Mouse (Mus musculus) heart, embryonic 12.5 days (tissue): ENCODE results near the gene Tyw1. TPM values are rescaled to one million over a fixed set of nuclear protein-coding genes. Genes with fewer than 3 reads are reported as not detected.
"Not testable (repeated sequence)": the region's sequence is repeated elsewhere in the genome, so short reads cannot be mapped to it uniquely, and the experiment has no call there.

Experiments
- ATAC-seq: fragments of 200-750 bp; cut with Nextera tagmentation; 2 replicates; pipeline ENCODE4 v1.8.0; 2017; ENCODE audit warnings: moderate TSS enrichment, moderate library complexity; ENCODE audit not compliant: insufficient number of reproducible peaks, low FRiP score
- H3K27ac ChIP-seq: fragments of 300-500 bp; sonication (generic); 2 replicates; pipeline ENCODE4 v1.5.1; 2016; ENCODE audit warnings: mild to moderate bottlenecking, moderate library complexity; ENCODE audit not compliant: poor library complexity, severe bottlenecking
- H3K27me3 ChIP-seq: fragments of 300-500 bp; sonication (generic); replicated peaks from 2 replicates; pipeline ENCODE4 v1.6.1; 2016; ENCODE audit warnings: mild to moderate bottlenecking, moderate library complexity
- H3K36me3 ChIP-seq: fragments of 300-500 bp; sonication (generic); 2 replicates; pipeline ENCODE4 v1.6.1; 2016; ENCODE audit warnings: mild to moderate bottlenecking, moderate library complexity
- H3K4me1 ChIP-seq: fragments of 300-500 bp; sonication (generic); replicated peaks from 2 replicates; pipeline ENCODE4 v1.6.1; 2016; ENCODE audit warnings: mild to moderate bottlenecking
- H3K4me2 ChIP-seq: fragments of 300-500 bp; sonication (generic); 2 replicates; pipeline ENCODE4 v1.6.1; 2016; ENCODE audit warnings: mild to moderate bottlenecking, moderate library complexity
- H3K4me3 ChIP-seq: fragments of 300-500 bp; sonication (generic); 2 replicates; pipeline ENCODE4 v1.5.1; 2016; ENCODE audit warnings: mild to moderate bottlenecking
- H3K9ac ChIP-seq: fragments of 300-500 bp; sonication (generic); 2 replicates; pipeline ENCODE4 v1.6.1; 2016; ENCODE audit warnings: mild to moderate bottlenecking, moderate library complexity
- H3K9me3 ChIP-seq: fragments of 300-500 bp; sonication (generic); replicated peaks from 2 replicates; pipeline ENCODE4 v1.6.1; 2016; ENCODE audit warnings: mild to moderate bottlenecking, moderate library complexity
- WGBS: fragments of 180-500 bp; shearing (Covaris S2); methylation state at CpG from one replicate; pipeline ENCODE4 v1.1.7; 2016; 5-methylcytosine and 5-hydroxymethylcytosine counted together
- polyA plus RNA-seq: library from polyadenylated mRNA; unstranded; fragments of >200 nt; fragmentation: Nextera tagmentation; extraction: Ambion mirVana; gene quantifications from 2 replicates; pipeline ENCODE4 v1.2.1, GENCODE M21; 2016

Tyw1 gene
- polyA plus RNA-seq, 1 experiment from 2014 or later: 17.7 TPM

GRCm38 (mm10) chr5:130228120-130228519 lies 27.3 kb upstream of the Tyw1 start:
- Histone ChIP-seq H3K36me3 (peaks cover 46% of the 10 kb centered on the region), H3K4me1 (peaks cover 18% of the 10 kb centered on the region), H3K9ac (no peak overlapping the region), H3K4me3 (no peak overlapping the region), H3K9me3 (no peaks in the 10 kb centered on the region), H3K4me2 (no peak overlapping the region), H3K27ac (no peak overlapping the region), H3K27me3 (no peaks in the 10 kb centered on the region)
- ATAC-seq: no peak
- WGBS: 82% methylated on average over 4 of the region's 4 CpGs

- WGBS: 92% methylated on average over 8 of the region's 8 CpGs
- Histone ChIP-seq H3K36me3 (peaks cover 97% of the 10 kb centered on the region), H3K27me3 (no peaks in the 10 kb centered on the region), H3K9ac (no peak overlapping the region), H3K9me3 (no peaks in the 10 kb centered on the region), H3K4me1 (no peaks in the 10 kb centered on the region), H3K4me3 (no peak overlapping the region), H3K27ac (no peak overlapping the region), H3K4me2 (no peak overlapping the region)
- no peak for ATAC-seq
Observed at GRCm38 (mm10) chr5:130236302-130236701, 19.1 kb upstream of the Tyw1 start.

GRCm38 (mm10) chr5:130239236-130239635 lies 16.2 kb upstream of the Tyw1 start:
- WGBS: 87% methylated on average over 7 of the region's 7 CpGs
- H3K4me2 ChIP-seq: no peak overlapping the region
- no peak overlapping the region for H3K27ac ChIP-seq
- ATAC-seq: no peak
- no peaks in the 10 kb centered on the region for H3K4me1 ChIP-seq
- no peak overlapping the region for H3K4me3 ChIP-seq
- H3K9me3 ChIP-seq: no peaks in the 10 kb centered on the region
- no peak overlapping the region for H3K9ac ChIP-seq
- peaks cover 95% of the 10 kb centered on the region for H3K36me3 ChIP-seq
- no peaks in the 10 kb centered on the region for H3K27me3 ChIP-seq

DNA sequence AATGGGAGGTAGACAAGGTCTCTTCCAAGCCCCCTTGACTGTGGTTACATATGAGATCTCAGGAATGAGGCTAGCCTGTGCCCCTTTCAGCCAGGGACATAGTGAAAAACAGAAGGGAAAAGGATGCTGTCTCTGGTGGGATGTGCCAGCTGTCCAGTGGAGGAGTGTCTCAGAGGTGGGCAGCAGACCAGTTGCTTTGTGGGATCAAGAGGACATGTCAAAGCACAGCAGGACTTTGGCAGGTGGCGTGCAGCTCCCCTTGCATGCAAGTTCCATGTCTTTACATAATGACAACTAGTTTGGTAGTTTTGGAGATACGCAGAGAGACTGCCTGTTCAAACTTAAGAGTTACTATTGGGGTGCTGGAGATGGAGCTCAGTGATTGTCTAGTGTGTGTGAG lies 15.6 kb upstream of the Tyw1 start:
- Histone ChIP-seq H3K4me2 (no peak overlapping the region), H3K27ac (no peak overlapping the region), H3K36me3 (peaks cover 95% of the 10 kb centered on the region), H3K4me1 (no peaks in the 10 kb centered on the region), H3K27me3 (no peaks in the 10 kb centered on the region), H3K9me3 (no peaks in the 10 kb centered on the region), H3K4me3 (no peak overlapping the region), H3K9ac (no peak overlapping the region)
- no peak for ATAC-seq
- 92% methylated on average over 2 of the region's 2 CpGs for WGBS

DNA sequence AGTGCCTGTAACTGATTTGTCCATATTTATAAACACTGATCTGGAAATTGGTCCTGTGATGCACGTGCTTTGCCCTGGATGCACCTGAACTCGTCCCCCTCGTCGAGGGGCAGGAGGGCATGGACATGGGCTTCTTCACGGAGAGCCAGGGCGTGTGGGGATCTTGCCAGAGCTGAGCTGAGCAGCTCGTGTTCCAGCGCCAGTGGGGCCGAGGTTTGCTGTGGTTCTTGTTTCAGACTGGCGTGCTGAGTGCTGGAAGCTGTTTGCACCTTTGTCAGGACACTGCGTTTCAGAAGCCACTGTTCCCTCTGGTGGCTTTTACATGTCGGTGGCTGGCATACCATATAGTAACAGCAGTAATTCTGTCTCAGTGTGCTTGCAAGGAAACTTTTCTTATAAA lies 14.0 kb upstream of the Tyw1 start:
- H3K9me3 ChIP-seq: no peaks in the 10 kb centered on the region
- H3K4me3 ChIP-seq: no peak overlapping the region
- H3K36me3 ChIP-seq: peaks cover 95% of the 10 kb centered on the region
- H3K4me2 ChIP-seq: no peak overlapping the region
- H3K27ac ChIP-seq: no peak overlapping the region
- H3K27me3 ChIP-seq: no peaks in the 10 kb centered on the region
- WGBS: 87% methylated on average over 12 of the region's 12 CpGs
- no peaks in the 10 kb centered on the region for H3K4me1 ChIP-seq
- no peak for ATAC-seq
- H3K9ac ChIP-seq: no peak overlapping the region

DNA sequence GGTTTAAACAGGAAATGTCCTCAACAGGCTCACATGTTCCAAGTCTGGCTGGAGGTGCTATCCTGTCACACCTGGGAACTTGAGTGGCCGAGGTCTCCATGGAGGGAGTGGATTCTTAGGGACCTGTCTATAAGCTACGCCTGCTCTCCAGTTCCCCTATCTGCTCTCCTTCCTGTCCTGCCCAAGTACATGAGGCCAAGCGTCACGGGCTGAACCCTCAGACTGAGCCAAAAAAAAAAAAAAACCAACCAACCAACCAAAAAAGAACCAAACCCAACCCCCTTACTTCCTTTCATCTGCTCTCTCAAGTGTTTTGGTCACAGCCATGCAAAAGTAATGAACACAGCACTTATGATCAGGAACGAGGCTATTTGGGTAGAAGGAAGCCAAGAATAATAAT lies 7.6 kb upstream of the Tyw1 start:
- Histone ChIP-seq H3K27me3 (no peaks in the 10 kb centered on the region), H3K4me3 (no peak overlapping the region), H3K27ac (no peak overlapping the region), H3K4me1 (no peaks in the 10 kb centered on the region), H3K4me2 (no peak overlapping the region), H3K9ac (no peak overlapping the region), H3K36me3 (peaks cover 95% of the 10 kb centered on the region), H3K9me3 (no peaks in the 10 kb centered on the region)
- 70% methylated on average over 5 of the region's 5 CpGs for WGBS
- ATAC-seq: no peak

- Histone ChIP-seq H3K27me3 (no peaks in the 10 kb centered on the region), H3K27ac (peak overlapping the region; percentile 85), H3K4me1 (peaks cover 12% of the 10 kb centered on the region), H3K4me2 (peak overlapping the region; percentile 82), H3K4me3 (peak overlapping the region; percentile 60), H3K9me3 (no peaks in the 10 kb centered on the region), H3K36me3 (peaks cover 44% of the 10 kb centered on the region), H3K9ac (peak overlapping the region; percentile 84)
- no peak for ATAC-seq
- 10% methylated on average over 19 of the region's 19 CpGs for WGBS
Observed at GRCm38 (mm10) chr5:130254164-130255016, 1.0 kb upstream of the Tyw1 start.

DNA sequence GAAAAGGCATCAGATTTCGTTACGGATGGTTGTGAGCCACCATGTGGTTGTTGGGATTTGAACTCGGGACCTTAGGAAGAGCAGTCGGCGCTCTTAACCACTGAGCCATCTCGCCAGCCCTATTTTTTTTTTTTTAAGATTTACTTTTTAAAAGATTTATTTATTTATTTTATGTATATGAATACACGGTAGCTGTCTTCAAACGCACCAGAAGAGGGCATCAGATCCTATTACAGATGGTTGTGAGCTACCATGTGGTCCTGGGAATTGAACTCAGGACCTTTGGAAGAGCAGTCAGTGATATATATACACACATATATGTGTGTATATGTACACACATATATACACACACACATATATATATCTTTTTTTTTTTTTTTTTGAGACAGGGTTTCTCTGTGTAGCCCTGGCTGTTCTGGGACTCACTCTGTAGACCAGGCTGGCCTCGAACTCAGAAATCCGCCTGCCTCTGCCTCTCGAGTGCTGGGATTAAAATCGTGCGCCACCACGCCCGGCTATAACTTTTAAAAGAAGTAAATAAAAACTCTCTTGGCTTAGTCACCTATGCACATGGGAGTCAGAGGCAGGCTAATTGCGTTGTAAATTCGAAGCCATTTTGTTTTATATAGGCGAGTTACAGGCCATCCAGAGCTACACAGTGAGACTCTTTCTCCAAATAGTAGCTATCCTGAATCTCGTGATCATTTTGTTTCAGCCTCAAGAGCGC lies 543 bp downstream of the Tyw1 start:
- 0 out of 2 replicates have a peak overlapping the region, but pooled peaks have one; percentile 28 for H3K9ac ChIP-seq
- peaks cover 34% of the 10 kb centered on the region for H3K36me3 ChIP-seq
- H3K27me3 ChIP-seq, ATAC-seq, H3K9me3 ChIP-seq: not testable (repeated sequence)
- peak overlapping the region; percentile 79 for H3K4me3 ChIP-seq
- H3K4me2 ChIP-seq: peak overlapping the region; percentile 82
- peak overlapping the region; percentile 67; the same call in 1 of the 2 replicates for H3K27ac ChIP-seq
- peaks cover 12% of the 10 kb centered on the region for H3K4me1 ChIP-seq
- WGBS: 29% methylated on average over 20 of the region's 20 CpGs

DNA sequence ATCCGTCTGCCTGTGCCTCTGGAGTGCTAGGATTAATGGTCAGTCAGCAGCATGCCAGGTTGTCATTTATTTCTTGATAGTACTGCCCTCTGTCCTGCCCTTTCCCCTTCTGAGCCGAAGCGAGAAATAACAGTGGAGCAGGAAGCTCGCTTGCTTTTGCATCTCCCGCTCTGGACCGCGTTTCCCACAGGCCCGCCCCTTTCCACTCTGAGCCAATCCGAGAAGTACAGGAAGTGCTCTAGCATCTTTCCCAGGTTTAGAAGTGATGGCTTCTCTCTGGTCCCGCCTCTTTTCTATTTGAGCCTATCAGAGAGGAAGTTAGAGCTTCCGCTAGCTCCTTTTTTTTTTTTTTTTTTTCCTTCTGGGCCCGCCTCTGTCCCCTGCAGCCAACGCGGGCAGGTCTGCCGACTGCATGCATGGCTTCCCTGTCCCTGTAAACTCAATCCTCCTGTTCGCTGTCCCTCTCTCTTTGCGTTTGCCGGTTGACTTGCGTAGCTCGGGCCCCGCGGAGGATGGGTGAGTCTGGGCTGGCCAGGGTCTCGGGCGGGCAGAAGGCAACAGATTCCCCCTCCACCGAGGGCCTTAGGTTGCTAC lies 1.4 kb downstream of the Tyw1 start:
- Histone ChIP-seq H3K4me1 (peaks cover 12% of the 10 kb centered on the region), H3K9ac (peak overlapping the region; percentile 81), H3K27ac (peak overlapping the region; percentile 82), H3K27me3 (no peaks in the 10 kb centered on the region), H3K4me3 (peak overlapping the region; percentile 79), H3K4me2 (peak overlapping the region; percentile 82), H3K36me3 (peaks cover 31% of the 10 kb centered on the region), H3K9me3 (no peaks in the 10 kb centered on the region)
- ATAC-seq: peak; percentile 93
- under 1% methylated on average over 25 of the region's 25 CpGs for WGBS

DNA sequence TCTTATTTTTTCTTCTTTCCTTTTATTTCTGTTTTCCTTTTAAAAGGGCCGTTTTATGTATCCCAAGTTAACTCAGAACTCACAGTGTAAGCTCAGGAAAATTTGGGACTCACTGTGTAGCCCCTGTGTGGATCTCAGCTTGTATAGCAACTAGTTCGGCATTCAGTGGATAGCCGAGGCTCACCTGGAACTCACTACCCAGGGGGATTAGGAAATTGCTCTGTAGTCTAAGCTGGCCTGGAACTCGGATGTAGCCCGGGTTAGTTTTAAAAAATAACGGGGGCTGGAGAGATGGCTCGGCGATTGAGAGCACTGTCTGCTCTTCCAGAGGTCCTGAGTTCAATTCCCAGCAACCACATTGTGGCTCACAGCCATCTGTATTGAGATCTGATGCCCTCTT lies 1.9 kb downstream of the Tyw1 start:
- WGBS: 7% methylated on average over 8 of the region's 8 CpGs
- H3K9ac ChIP-seq: peak overlapping the region; percentile 81
- peak overlapping the region; percentile 82 for H3K27ac ChIP-seq
- no peaks in the 10 kb centered on the region for H3K27me3 ChIP-seq
- H3K36me3 ChIP-seq: peaks cover 26% of the 10 kb centered on the region
- peaks cover 12% of the 10 kb centered on the region for H3K4me1 ChIP-seq
- peak overlapping the region; percentile 82 for H3K4me2 ChIP-seq
- no peak for ATAC-seq
- peak overlapping the region; percentile 79 for H3K4me3 ChIP-seq
- H3K9me3 ChIP-seq: no peaks in the 10 kb centered on the region

DNA sequence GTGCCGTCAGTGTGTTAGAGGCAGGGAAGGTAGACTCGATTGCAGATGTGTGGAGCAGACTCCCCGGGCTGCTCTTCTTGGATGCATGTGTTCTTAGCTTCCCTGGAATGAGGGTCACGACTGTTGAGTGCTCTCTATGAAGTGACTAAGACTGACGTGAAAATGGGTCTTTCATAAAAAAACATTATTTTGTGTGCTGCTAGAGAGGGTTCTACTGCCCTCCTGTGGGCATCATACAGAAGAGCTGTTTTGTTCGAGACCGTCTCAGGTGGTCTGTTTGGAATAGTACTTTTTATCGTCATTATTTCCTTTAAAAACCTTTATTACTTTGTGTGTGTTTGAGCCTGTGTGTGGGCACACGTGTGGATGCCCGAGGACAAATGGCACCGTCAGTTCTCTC lies 8.0 kb downstream of the Tyw1 start:
- no peaks in the 10 kb centered on the region for H3K4me1 ChIP-seq
- no peak overlapping the region for H3K4me2 ChIP-seq
- H3K4me3 ChIP-seq: no peak overlapping the region
- H3K27ac ChIP-seq: no peak overlapping the region
- ATAC-seq: no peak
- no peak overlapping the region for H3K9ac ChIP-seq
- WGBS: 78% methylated on average over 11 of the region's 11 CpGs
- H3K36me3 ChIP-seq: peaks cover 48% of the 10 kb centered on the region
- peaks cover 6% of the 10 kb centered on the region; the same call in 1 of the 2 replicates for H3K9me3 ChIP-seq
- H3K27me3 ChIP-seq: no peaks in the 10 kb centered on the region
